Mouse (Mus musculus) embryo, embryonic 11 days (tissue): ENCODE data around the gene Nrsn1.
"Not testable (repeated sequence)": the region's sequence is repeated elsewhere in the genome, so short reads cannot be mapped to it uniquely, and the experiment has no call there.

ENCODE experiments used
- DNase-seq: peaks from one replicate; pipeline ENCODE4 v3.0.0-alpha.2; 2015

The Nrsn1 gene

GRCm38 (mm10) chr13:25270402-25270801, at the start of gene Nrsn1:
Gene Nrsn1 (minus strand): TSS chr13:25270502.
- DNase-seq: not testable (repeated sequence)

- DNase-seq: no peak
Measured at GRCm38 (mm10) chr13:25312059-25312458, 41.8 kb upstream of the Nrsn1 start.

GRCm38 (mm10) chr13:25310068-25310467, 39.8 kb upstream of the Nrsn1 start:
- no peak for DNase-seq

GRCm38 (mm10) chr13:25288736-25289135, 18.4 kb upstream of the Nrsn1 start:
- no peak for DNase-seq

GRCm38 (mm10) chr13:25274934-25275565, 4.7 kb upstream of the Nrsn1 start:
- no peak for DNase-seq

- no peak for DNase-seq
Measured at GRCm38 (mm10) chr13:25272189-25272588, 1.9 kb upstream of the Nrsn1 start.

GRCm38 (mm10) chr13:25269569-25270268, 583 bp downstream of the Nrsn1 start:
- peak; percentile 90 for DNase-seq

- DNase-seq: peak; percentile 86
Measured at GRCm38 (mm10) chr13:25269039-25269438, 1.3 kb downstream of the Nrsn1 start.

GRCm38 (mm10) chr13:25262748-25263147, 7.6 kb downstream of the Nrsn1 start:
- DNase-seq: no peak

GRCm38 (mm10) chr13:25257608-25258007, 12.7 kb downstream of the Nrsn1 start:
- no peak for DNase-seq

- peak; percentile 13 for DNase-seq
Measured at GRCm38 (mm10) chr13:25254478-25255263, 15.6 kb downstream of the Nrsn1 start.

GRCm38 (mm10) chr13:25251893-25252292, 18.4 kb downstream of the Nrsn1 start:
- no peak for DNase-seq

- no peak for DNase-seq
Measured at GRCm38 (mm10) chr13:25220186-25220787, 50.0 kb downstream of the Nrsn1 start.

- DNase-seq: no peak
Measured at GRCm38 (mm10) chr13:25218394-25218793, 51.9 kb downstream of the Nrsn1 start.

- DNase-seq: no peak
Measured at GRCm38 (mm10) chr13:25206950-25207349, 63.4 kb downstream of the Nrsn1 start.
